Mouse (Mus musculus): ENCODE measurements at regions not wholly inside any gene's neighbourhood (a gene's known extent, or its start where the extent isn't known, plus 50 kb on each side); places are given as distances from the start of the nearest gene placed in this dataset.
A peak's percentile ranks its signal among the peaks of the same experiment; 100 is the strongest.

GRCm38 (mm10) chr1:161728546-161729206 lies 59.6 kb downstream of the Fasl start:
- ATAC-seq (ENCODE audit: extremely low read depth, insufficient number of reproducible peaks, low FRiP score, poor library complexity, severe bottlenecking) = no peak

- 0 out of 2 replicates have a peak, but pooled peaks have one; percentile 24 for ATAC-seq (ENCODE audit: extremely low read depth, insufficient number of reproducible peaks, low FRiP score, poor library complexity, severe bottlenecking)
Observed at GRCm38 (mm10) chr1:161727357-161727756, 60.9 kb downstream of the Fasl start.

- ATAC-seq (ENCODE audit: extremely low read depth, insufficient number of reproducible peaks, low FRiP score, poor library complexity, severe bottlenecking) = 0 out of 2 replicates have a peak, but pooled peaks have one; percentile 13
Observed at GRCm38 (mm10) chr1:161726098-161726497, 62.2 kb downstream of the Fasl start.

- ATAC-seq (ENCODE audit: extremely low read depth, insufficient number of reproducible peaks, low FRiP score, poor library complexity, severe bottlenecking) = no peak
Observed at GRCm38 (mm10) chr1:161719876-161720275, 68.4 kb downstream of the Fasl start.

GRCm38 (mm10) chr1:161718254-161718653 lies 70.0 kb downstream of the Fasl start:
- ATAC-seq (ENCODE audit: extremely low read depth, insufficient number of reproducible peaks, low FRiP score, poor library complexity, severe bottlenecking) = no peak

GRCm38 (mm10) chr1:161712918-161713317 lies 75.4 kb downstream of the Fasl start:
- peak; percentile 66; the same call in 1 of the 2 replicates for ATAC-seq (ENCODE audit: extremely low read depth, insufficient number of reproducible peaks, low FRiP score, poor library complexity, severe bottlenecking)

GRCm38 (mm10) chr1:161712283-161712682 lies 76.0 kb downstream of the Fasl start:
- no peak for ATAC-seq (ENCODE audit: extremely low read depth, insufficient number of reproducible peaks, low FRiP score, poor library complexity, severe bottlenecking)

- ATAC-seq (ENCODE audit: extremely low read depth, insufficient number of reproducible peaks, low FRiP score, poor library complexity, severe bottlenecking) = no peak
Observed at GRCm38 (mm10) chr1:161707049-161707448, 81.2 kb downstream of the Fasl start.

GRCm38 (mm10) chr1:161704961-161705360 lies 83.3 kb downstream of the Fasl start:
- ATAC-seq (ENCODE audit: extremely low read depth, insufficient number of reproducible peaks, low FRiP score, poor library complexity, severe bottlenecking) = no peak

- ATAC-seq (ENCODE audit: extremely low read depth, insufficient number of reproducible peaks, low FRiP score, poor library complexity, severe bottlenecking) = peak; percentile 30; the same call in 1 of the 2 replicates
Observed at GRCm38 (mm10) chr1:161704527-161704926, 83.8 kb downstream of the Fasl start.

- ATAC-seq (ENCODE audit: extremely low read depth, insufficient number of reproducible peaks, low FRiP score, poor library complexity, severe bottlenecking) = no peak
Observed at GRCm38 (mm10) chr1:161695886-161696285, 92.4 kb downstream of the Fasl start.

- no peak for ATAC-seq (ENCODE audit: extremely low read depth, insufficient number of reproducible peaks, low FRiP score, poor library complexity, severe bottlenecking)
Observed at GRCm38 (mm10) chr1:161693768-161694160, 94.5 kb downstream of the Fasl start.

GRCm38 (mm10) chr1:161692836-161693767 lies 95.2 kb downstream of the Fasl start:
- ATAC-seq (ENCODE audit: extremely low read depth, insufficient number of reproducible peaks, low FRiP score, poor library complexity, severe bottlenecking) = no peak

GRCm38 (mm10) chr1:161688946-161689345 lies 99.3 kb downstream of the Fasl start:
- ATAC-seq (ENCODE audit: extremely low read depth, insufficient number of reproducible peaks, low FRiP score, poor library complexity, severe bottlenecking) = no peak

GRCm38 (mm10) chr1:161687548-161687947 lies 100.7 kb downstream of the Fasl start:
- ATAC-seq (ENCODE audit: extremely low read depth, insufficient number of reproducible peaks, low FRiP score, poor library complexity, severe bottlenecking) = peak; percentile 46; the same call in 1 of the 2 replicates

GRCm38 (mm10) chr1:161680558-161680957 lies 107.7 kb downstream of the Fasl start:
- ATAC-seq (ENCODE audit: extremely low read depth, insufficient number of reproducible peaks, low FRiP score, poor library complexity, severe bottlenecking) = no peak

GRCm38 (mm10) chr1:161670937-161671336 lies 117.4 kb downstream of the Fasl start:
- ATAC-seq (ENCODE audit: extremely low read depth, insufficient number of reproducible peaks, low FRiP score, poor library complexity, severe bottlenecking) = peak; percentile 70

GRCm38 (mm10) chr1:161664321-161664720 lies 124.0 kb downstream of the Fasl start:
- ATAC-seq (ENCODE audit: extremely low read depth, insufficient number of reproducible peaks, low FRiP score, poor library complexity, severe bottlenecking) = no peak

GRCm38 (mm10) chr1:161663351-161663750 lies 124.9 kb downstream of the Fasl start:
- ATAC-seq (ENCODE audit: extremely low read depth, insufficient number of reproducible peaks, low FRiP score, poor library complexity, severe bottlenecking) = no peak

- ATAC-seq (ENCODE audit: extremely low read depth, insufficient number of reproducible peaks, low FRiP score, poor library complexity, severe bottlenecking) = no peak
Observed at GRCm38 (mm10) chr1:161662241-161662640, 126.1 kb downstream of the Fasl start.
